Mouse (Mus musculus) midbrain, embryonic 14.5 days (tissue): ENCODE data around the gene Lrch1. TPM values are rescaled to one million over a fixed set of nuclear protein-coding genes. Genes with fewer than 3 reads are reported as not detected.

Experiments used
- ATAC-seq: fragments of 200-750 bp; cut with Nextera tagmentation; 2 replicates; pipeline ENCODE4 v1.8.0; 2017; ENCODE audit warnings: moderate number of reproducible peaks, moderate library complexity; ENCODE audit not compliant: low FRiP score, low TSS enrichment
- DNase-seq: peaks from one replicate; pipeline ENCODE4 v3.0.0-alpha.2; 2015
- H3K27ac ChIP-seq: fragments of 300-500 bp; sonication (generic); replicated peaks from 2 replicates; pipeline ENCODE4 v1.5.1; 2014; ENCODE audit warnings: mild to moderate bottlenecking, low read depth, low read length, moderate library complexity
- H3K27me3 ChIP-seq: fragments of 300-500 bp; sonication (generic); 2 replicates; pipeline ENCODE4 v1.6.1; 2014; ENCODE audit warnings: low read length, control low read depth, mixed read lengths; ENCODE audit not compliant: control insufficient read depth, insufficient read depth
- H3K36me3 ChIP-seq: fragments of 300-500 bp; sonication (generic); 2 replicates; pipeline ENCODE4 v1.6.1; 2014; ENCODE audit warnings: low read length, control low read depth; ENCODE audit not compliant: control insufficient read depth, insufficient read depth
- H3K4me1 ChIP-seq: fragments of 300-500 bp; sonication (generic); 2 replicates; pipeline ENCODE4 v1.6.1; 2014; ENCODE audit warnings: mild to moderate bottlenecking, antibody characterized with exemption, low read length, control low read depth; ENCODE audit not compliant: control insufficient read depth, insufficient read depth
- H3K4me2 ChIP-seq: fragments of 300-500 bp; sonication (generic); 2 replicates; pipeline ENCODE4 v1.6.1; 2014; ENCODE audit warnings: mild to moderate bottlenecking, low read length, moderate library complexity
- H3K4me3 ChIP-seq: fragments of 300-500 bp; sonication (generic); replicated peaks from 2 replicates; pipeline ENCODE4 v1.5.1; 2014; ENCODE audit warnings: low read depth, low read length
- H3K9ac ChIP-seq: fragments of 300-500 bp; sonication (generic); replicated peaks from 2 replicates; pipeline ENCODE4 v1.6.1; 2014; ENCODE audit warnings: mild to moderate bottlenecking, low read length, moderate library complexity
- H3K9me3 ChIP-seq: fragments of 300-500 bp; sonication (generic); 2 replicates; pipeline ENCODE4 v1.6.1; 2016; ENCODE audit warnings: low read length, control low read depth, mixed read lengths; ENCODE audit not compliant: control insufficient read depth
- WGBS: fragments of 180-500 bp; shearing (Covaris S2); extraction: QIAGEN DNeasy Blood & Tissue Kit; methylation state at CpG from one replicate; pipeline ENCODE4 v1.1.7; 2014; 5-methylcytosine and 5-hydroxymethylcytosine counted together
- polyA plus RNA-seq: library from polyadenylated mRNA; unstranded; fragments of >200 nt; fragmentation: Nextera tagmentation; extraction: Ambion mirVana; gene quantifications from 2 replicates; pipeline ENCODE4 v1.2.1, GENCODE M21; 2014

Lrch1 gene
- polyA plus RNA-seq, 1 experiment from 2014 or later, result 19.4 TPM

DNA sequence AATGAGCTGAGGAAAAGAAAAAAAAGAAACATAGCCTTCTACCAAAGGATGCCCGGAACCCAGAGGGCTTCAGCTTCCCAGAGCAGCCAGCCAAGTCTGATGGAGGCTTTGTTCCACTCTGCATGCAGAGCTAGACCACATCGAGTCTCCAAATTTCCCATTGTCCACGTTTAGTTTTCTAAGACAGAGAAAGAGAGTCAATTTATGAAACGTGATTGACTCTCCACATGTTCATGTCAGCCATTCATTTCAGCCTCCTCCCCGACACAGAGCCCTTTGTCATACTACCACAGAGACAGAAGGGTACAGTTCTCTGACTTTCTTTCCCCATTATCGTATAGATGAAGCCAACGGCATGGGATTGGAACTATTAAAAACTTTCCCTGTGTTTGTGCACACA lies 108.9 kb downstream of the Lrch1 start:
- H3K36me3 ChIP-seq, result no peaks in the 10 kb centered on the region
- no peak overlapping the region for H3K4me2 ChIP-seq
- H3K9ac ChIP-seq, result no peak overlapping the region
- 87% methylated on average over 7 of the region's 7 CpGs for WGBS
- H3K9me3 ChIP-seq, result no peaks in the 10 kb centered on the region
- DNase-seq (no peak), ATAC-seq (no peak)
- H3K27me3 ChIP-seq, result no peaks in the 10 kb centered on the region
- H3K27ac ChIP-seq, result no peak overlapping the region
- H3K4me1 ChIP-seq, result no peaks in the 10 kb centered on the region
- H3K4me3 ChIP-seq, result no peak overlapping the region

DNA sequence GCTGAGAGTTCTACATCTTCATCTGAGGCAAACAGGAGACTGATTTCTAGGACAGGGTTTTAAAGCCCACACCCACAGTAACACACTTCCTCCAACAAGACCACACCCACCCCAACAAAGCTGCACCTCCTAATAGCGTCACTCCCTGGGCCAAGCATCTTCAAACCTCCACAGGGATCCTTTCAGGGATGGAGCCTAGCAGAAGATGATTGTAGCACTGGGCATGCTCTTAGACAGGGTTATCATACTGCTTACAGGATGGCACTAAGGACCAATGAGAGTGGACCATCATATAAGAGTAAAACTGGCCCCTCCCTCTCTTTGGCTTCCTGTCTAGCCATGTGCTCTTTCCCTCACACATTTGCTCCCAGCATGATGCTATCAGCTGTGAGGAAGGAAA lies 112.7 kb downstream of the Lrch1 start:
- Histone ChIP-seq H3K27me3 (no peaks in the 10 kb centered on the region), H3K4me3 (no peak overlapping the region), H3K36me3 (no peaks in the 10 kb centered on the region), H3K4me1 (0 out of 2 replicates have a peak, but pooled peaks cover 3% of the 10 kb centered on the region), H3K27ac (no peak overlapping the region), H3K9me3 (no peaks in the 10 kb centered on the region), H3K9ac (no peak overlapping the region), H3K4me2 (no peak overlapping the region)
- WGBS, result 68% methylated on average over 1 of the region's 1 CpGs
- ATAC-seq, result no peak
- DNase-seq, result no peak

DNA sequence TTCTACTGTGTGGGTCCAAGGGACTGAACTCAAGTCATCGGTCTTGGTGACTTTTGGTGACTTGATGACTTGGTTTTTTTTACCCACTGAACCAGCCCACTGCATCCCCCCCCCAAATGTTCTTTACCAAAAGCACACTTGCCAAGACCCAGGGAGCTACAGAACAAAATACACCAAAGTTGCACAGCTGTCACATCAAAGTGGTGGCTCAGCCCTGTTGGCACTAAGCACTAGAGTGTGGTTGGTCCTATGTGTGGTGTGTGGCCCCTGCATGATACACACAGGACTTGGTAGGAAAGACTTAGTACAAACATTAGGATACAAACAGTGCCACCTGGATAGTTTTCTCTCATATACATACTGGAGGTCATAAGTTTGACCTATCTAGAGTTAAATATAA lies 113.5 kb downstream of the Lrch1 start:
- no peaks in the 10 kb centered on the region for H3K9me3 ChIP-seq
- WGBS, result 97% methylated on average over 1 of the region's 1 CpGs
- H3K4me3 ChIP-seq, result no peak overlapping the region
- DNase-seq (no peak), ATAC-seq (no peak)
- H3K4me1 ChIP-seq, result 0 out of 2 replicates have a peak, but pooled peaks cover 6% of the 10 kb centered on the region
- no peak overlapping the region for H3K27ac ChIP-seq
- no peaks in the 10 kb centered on the region for H3K27me3 ChIP-seq
- H3K4me2 ChIP-seq, result no peak overlapping the region
- no peak overlapping the region for H3K9ac ChIP-seq
- no peaks in the 10 kb centered on the region for H3K36me3 ChIP-seq

GRCm38 (mm10) chr14:74831653-74832052 lies 116.0 kb downstream of the Lrch1 start:
- Histone ChIP-seq H3K27ac (no peak overlapping the region), H3K9me3 (no peaks in the 10 kb centered on the region), H3K4me3 (no peak overlapping the region), H3K9ac (no peak overlapping the region), H3K27me3 (no peaks in the 10 kb centered on the region), H3K4me2 (no peak overlapping the region), H3K36me3 (no peaks in the 10 kb centered on the region), H3K4me1 (0 out of 2 replicates have a peak, but pooled peaks cover 6% of the 10 kb centered on the region)
- no peak for ATAC-seq
- DNase-seq, result no peak
- WGBS, result 93% methylated on average over 5 of the region's 5 CpGs

GRCm38 (mm10) chr14:74831050-74831449 lies 116.6 kb downstream of the Lrch1 start:
- Histone ChIP-seq H3K4me1 (0 out of 2 replicates have a peak, but pooled peaks cover 6% of the 10 kb centered on the region), H3K9me3 (no peaks in the 10 kb centered on the region), H3K4me2 (no peak overlapping the region), H3K9ac (no peak overlapping the region), H3K36me3 (no peaks in the 10 kb centered on the region), H3K27ac (no peak overlapping the region), H3K27me3 (no peaks in the 10 kb centered on the region), H3K4me3 (no peak overlapping the region)
- DNase-seq, result no peak
- 62% methylated on average over 5 of the region's 5 CpGs for WGBS
- no peak for ATAC-seq

DNA sequence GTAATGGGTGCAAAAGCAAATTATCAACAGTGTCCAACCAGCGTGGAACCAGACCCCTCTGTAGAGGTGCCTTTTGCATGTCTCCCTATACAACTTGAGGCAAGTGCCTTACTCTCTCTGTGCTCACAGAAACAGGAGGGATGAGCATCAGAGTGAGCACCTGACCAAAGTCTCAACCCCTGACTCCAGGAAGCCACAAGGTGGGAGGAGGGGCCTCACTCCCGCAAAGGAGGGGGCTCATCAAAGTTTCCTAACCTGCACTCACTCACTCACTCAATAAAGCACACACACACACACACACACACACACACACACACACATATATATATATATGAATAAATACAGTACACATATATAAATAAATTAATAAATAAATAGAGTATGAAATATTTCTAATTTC lies 117.1 kb downstream of the Lrch1 start:
- H3K27me3 ChIP-seq, result no peaks in the 10 kb centered on the region
- H3K9me3 ChIP-seq, result no peaks in the 10 kb centered on the region
- H3K4me3 ChIP-seq, result no peak overlapping the region
- H3K36me3 ChIP-seq, result no peaks in the 10 kb centered on the region
- no peak overlapping the region for H3K9ac ChIP-seq
- no peak for ATAC-seq
- 0 out of 2 replicates have a peak, but pooled peaks cover 6% of the 10 kb centered on the region for H3K4me1 ChIP-seq
- WGBS, result 87% methylated on average over 2 of the region's 2 CpGs
- H3K27ac ChIP-seq, result no peak overlapping the region
- H3K4me2 ChIP-seq, result no peak overlapping the region
- no peak for DNase-seq

- DNase-seq, result no peak
Measured at GRCm38 (mm10) chr14:74822757-74823680, 124.7 kb downstream of the Lrch1 start.

GRCm38 (mm10) chr14:74822048-74822447 lies 125.6 kb downstream of the Lrch1 start:
- no peak for DNase-seq
- WGBS, result 79% methylated on average over 2 of the region's 2 CpGs
- Histone ChIP-seq H3K9me3 (no peaks in the 10 kb centered on the region), H3K27me3 (no peaks in the 10 kb centered on the region), H3K4me2 (no peak overlapping the region), H3K27ac (no peak overlapping the region), H3K4me3 (no peak overlapping the region), H3K9ac (no peak overlapping the region), H3K4me1 (0 out of 2 replicates have a peak, but pooled peaks cover under 1% of the 10 kb centered on the region), H3K36me3 (peaks cover 4% of the 10 kb centered on the region; the same call in 1 of the 2 replicates)
- no peak for ATAC-seq

More at GRCm38 (mm10) chr14:74822757-74823680, 124.7 kb downstream of the Lrch1 start:
- no peak overlapping the region for H3K9ac ChIP-seq
- WGBS, result 90% methylated on average over 7 of the region's 7 CpGs
- H3K4me1 ChIP-seq, result no peaks in the 10 kb centered on the region
- no peak overlapping the region for H3K27ac ChIP-seq
- no peak overlapping the region for H3K4me3 ChIP-seq
- no peak overlapping the region for H3K4me2 ChIP-seq
- H3K9me3 ChIP-seq, result no peaks in the 10 kb centered on the region
- H3K36me3 ChIP-seq, result peaks cover 4% of the 10 kb centered on the region; the same call in 1 of the 2 replicates
- no peak for ATAC-seq
- no peaks in the 10 kb centered on the region for H3K27me3 ChIP-seq
